Mouse (Mus musculus) embryonic fibroblast, embryonic 13.5 days (primary cell): ENCODE results near the gene Pes1. TPM values are rescaled to one million over a fixed set of nuclear protein-coding genes. Genes with fewer than 3 reads are reported as not detected.

Experiments used
- H3K27ac ChIP-seq: 2 replicates; pipeline ENCODE4 v1.5.1; 2012; ENCODE audit warnings: low read length, control low read depth, inconsistent platforms; ENCODE audit not compliant: insufficient read depth
- H3K4me1 ChIP-seq: 2 replicates; pipeline ENCODE4 v1.6.1; 2011; ENCODE audit warnings: low read length; ENCODE audit not compliant: control insufficient read depth, insufficient read depth
- H3K4me3 ChIP-seq: 2 replicates; pipeline ENCODE4 v1.5.1; 2011; ENCODE audit warnings: mild to moderate bottlenecking, control low read depth, low read length; ENCODE audit not compliant: insufficient read depth
- CTCF ChIP-seq: IDR thresholded peaks from 2 replicates; pipeline ENCODE4 v1.5.1; 2011; ENCODE audit warnings: mild to moderate bottlenecking, control low read depth, low read length, moderate library complexity, borderline replicate concordance; ENCODE audit not compliant: insufficient read depth
- POLR2A ChIP-seq: IDR thresholded peaks from 2 replicates; pipeline ENCODE4 v1.6.1; 2011; ENCODE audit warnings: low read depth, mild to moderate bottlenecking, control low read depth, low read length, moderate library complexity
- polyA plus RNA-seq: library from polyadenylated mRNA; stranded (reverse); fragments of >200 nt; gene quantifications from 2 replicates; pipeline ENCODE4 v1.2.4, GENCODE M21; 2011; ENCODE audit warnings: low read depth; ENCODE audit not compliant: missing spikeins, insufficient read length

Pes1 gene
- polyA plus RNA-seq, result 146 and 152 TPM in 2 replicates

DNA sequence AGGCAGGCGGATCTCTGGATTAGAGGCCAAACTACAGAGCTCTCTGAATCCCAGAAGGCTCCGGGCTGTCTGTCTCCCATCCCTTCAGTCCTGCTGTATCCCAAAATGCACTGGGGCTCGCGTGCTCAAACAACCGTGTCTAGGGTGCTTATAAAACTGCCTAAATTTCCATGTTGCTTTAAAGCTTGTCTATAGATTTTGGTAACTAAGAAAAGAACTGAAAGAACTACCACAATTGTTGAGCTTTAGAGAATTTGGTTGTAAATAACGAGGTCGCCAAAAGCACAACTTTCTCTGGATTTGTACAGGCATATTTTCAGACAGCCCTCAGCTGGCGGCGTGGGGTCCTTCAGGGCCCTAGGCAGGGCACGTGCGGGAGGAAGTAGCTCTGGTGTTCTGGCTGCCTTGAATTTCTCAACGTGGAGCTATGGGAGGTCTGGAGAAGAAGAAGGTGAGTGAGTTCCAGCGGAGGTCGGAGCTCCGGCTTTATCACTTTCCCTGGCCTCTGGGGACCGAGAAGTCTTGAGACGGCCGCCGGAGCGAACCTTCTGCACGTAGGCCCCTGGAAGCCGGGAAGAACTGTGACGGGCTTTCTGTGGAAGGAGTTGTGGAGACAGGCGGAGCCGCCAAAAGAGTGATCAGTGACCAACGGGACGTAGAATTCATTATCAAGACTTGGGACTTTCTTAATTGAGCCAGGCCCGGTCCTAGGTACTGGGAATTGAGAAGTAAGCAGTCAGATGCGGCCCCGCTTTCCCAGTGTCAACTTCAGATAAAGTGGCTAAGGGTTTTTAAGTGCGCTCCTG, at the start of gene Pes1:
Pes1 (plus strand) TSS at position 366 of the 806 bp plus-strand sequence.
- Histone ChIP-seq H3K4me3 (peak within 1 kb of the TSS; percentile 86), H3K27ac (no peak within 1 kb of the TSS), H3K4me1 (peaks cover 5% of the 10 kb centered on the region)
- no peak for TF ChIP-seq CTCF
- no peak; the same call in 1 of the 2 replicates for TF ChIP-seq POLR2A

DNA sequence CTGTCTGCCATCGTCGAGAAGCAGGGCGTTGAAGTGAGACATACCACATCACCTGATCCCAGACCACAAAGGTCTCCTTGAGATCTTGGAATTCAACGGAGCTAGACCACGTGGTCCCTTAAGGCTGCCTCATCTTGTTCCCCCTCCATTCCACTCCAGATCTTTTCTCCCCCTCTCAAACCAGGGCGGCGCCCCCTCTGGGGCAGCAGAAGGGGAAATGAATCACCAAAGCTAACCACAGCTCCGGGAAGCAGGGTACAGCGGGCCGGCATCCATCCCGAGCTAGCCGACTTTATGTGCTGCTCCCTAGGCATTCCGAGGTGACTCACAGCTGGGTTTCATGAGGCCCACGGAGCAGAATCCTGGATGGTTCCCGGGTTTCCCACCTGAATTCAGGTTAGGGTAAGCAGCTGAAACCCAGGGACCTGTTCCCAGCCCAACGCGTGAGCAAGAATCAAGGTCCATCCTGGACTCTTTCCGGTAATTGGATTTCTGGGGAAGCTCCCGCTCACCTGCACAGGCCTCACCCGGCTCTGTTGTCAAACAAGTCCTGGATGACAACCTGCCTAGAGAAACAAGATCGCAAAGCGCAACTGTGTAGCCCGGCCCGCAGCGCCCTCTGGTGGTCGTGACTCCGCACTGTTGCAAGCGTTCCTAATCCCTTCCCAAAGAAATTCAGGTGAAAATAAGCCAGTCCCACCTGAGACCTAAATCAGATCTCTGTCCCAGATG, 49.5 kb upstream of the Pes1 start, which contains the start of gene Slc35e4:
Slc35e4 (minus strand) TSS at position 556 of the 732 bp plus-strand sequence.
- 0 out of 2 replicates have a peak, but pooled peaks cover 8% of the 10 kb centered on the region for H3K4me1 ChIP-seq
- peak within 1 kb of the TSS; percentile 96 for H3K27ac ChIP-seq
- TF ChIP-seq CTCF (peak; percentile 87), POLR2A (peak; percentile 29; the same call in 1 of the 2 replicates)
- peak within 1 kb of the TSS; percentile 65 for H3K4me3 ChIP-seq

DNA sequence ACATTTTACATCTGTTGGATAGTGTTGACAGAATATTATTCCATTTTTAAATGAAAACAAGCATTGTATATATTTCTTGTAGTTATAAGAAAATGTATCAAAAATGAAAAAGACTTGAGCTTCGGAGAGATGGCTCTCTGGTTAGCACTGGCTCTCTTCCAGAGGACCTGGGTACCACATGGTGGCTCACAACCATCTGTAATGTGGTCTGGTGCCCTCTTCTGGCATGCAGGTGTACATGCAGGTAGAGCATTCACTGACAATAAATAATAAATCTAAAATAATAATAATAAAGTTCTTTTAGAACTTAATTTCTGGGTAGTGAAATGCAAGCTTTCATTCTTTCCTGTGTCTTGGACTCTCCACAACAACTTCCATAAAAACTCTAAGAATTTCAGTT, 45.0 kb upstream of the Pes1 start:
- no peak for TF ChIP-seq POLR2A
- peak; percentile 44; the same call in 1 of the 2 replicates for TF ChIP-seq CTCF

DNA sequence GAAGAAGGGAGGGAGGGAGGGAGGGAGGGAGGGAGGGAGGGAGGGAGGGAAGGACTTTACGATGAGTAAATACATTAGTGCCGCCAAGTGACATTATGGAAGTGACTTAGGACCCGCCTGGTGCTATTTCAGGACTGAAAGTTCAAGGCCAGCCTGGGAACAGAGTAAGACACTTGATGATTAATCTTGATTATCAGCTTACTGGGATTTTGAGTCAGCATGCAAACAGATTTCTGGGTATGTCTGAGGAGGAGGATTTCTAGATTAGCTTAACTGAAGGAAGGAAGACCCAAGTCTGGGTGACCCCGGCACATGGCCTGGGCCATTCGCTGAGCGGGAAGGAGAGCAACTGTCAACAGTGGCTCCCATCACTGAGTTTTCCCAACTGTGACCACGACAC, 43.3 kb upstream of the Pes1 start:
- H3K4me1 ChIP-seq, result 0 out of 2 replicates have a peak, but pooled peaks cover 3% of the 10 kb centered on the region
- H3K4me3 ChIP-seq, result no peak overlapping the region
- H3K27ac ChIP-seq, result no peak overlapping the region
- TF ChIP-seq CTCF, result no peak
- TF ChIP-seq POLR2A, result no peak

More for the DNA sequence above, 45.0 kb upstream of the Pes1 start:
- no peak overlapping the region for H3K27ac ChIP-seq
- no peak overlapping the region for H3K4me3 ChIP-seq
- 0 out of 2 replicates have a peak, but pooled peaks cover 3% of the 10 kb centered on the region for H3K4me1 ChIP-seq

DNA sequence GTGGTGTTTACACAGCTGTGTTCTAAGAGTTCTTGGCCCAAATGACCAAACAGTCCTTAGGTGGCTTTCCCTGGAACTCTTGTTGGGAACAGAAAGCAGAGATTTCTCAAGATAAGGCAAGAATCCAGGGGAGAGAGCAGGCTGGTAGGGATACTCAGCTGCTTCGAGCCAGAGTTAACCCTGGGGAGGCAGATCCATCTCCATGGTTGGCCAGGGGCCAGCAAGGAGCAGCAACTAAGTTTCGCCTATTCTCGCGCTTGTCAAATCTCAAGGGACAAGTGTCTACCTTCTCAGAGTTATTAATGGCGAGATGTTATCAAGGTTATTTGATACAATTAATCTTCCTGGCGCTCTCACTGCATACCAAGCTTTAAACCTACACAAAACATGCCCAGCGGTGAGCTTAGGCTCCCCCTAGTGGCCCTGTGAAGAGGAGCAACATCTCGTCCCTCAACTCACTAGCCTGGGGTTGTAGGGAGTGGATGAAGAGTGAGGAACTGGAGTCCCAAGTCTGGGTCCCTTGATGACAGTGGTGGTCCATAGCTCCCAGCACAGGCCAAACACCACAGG, 42.4 kb upstream of the Pes1 start:
- Histone ChIP-seq H3K4me1 (no peaks in the 10 kb centered on the region), H3K4me3 (no peak overlapping the region), H3K27ac (no peak overlapping the region)
- TF ChIP-seq POLR2A, result no peak
- peak; percentile 69 for TF ChIP-seq CTCF

DNA sequence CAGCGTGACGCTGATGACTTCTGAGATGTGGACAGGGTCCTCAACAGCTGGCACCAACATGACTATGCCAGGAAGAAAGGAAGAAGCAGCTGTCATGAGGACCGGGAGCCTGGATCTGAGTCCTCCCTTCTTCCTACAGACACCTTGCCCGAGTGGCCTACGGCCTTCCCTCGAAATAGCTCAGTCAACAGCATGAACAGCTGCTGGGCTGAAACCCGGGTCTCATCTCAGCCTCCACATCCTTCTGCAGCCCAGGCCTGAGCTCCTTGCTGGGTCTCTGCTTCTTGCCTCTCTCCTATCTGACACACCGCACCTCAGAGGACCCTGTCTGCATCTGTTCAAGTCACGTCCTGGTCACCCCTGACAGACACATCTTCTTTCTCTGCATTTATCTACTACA, 41.7 kb upstream of the Pes1 start:
- Histone ChIP-seq H3K4me1 (no peaks in the 10 kb centered on the region), H3K27ac (no peak overlapping the region), H3K4me3 (no peak overlapping the region)
- TF ChIP-seq CTCF (no peak), POLR2A (no peak)

DNA sequence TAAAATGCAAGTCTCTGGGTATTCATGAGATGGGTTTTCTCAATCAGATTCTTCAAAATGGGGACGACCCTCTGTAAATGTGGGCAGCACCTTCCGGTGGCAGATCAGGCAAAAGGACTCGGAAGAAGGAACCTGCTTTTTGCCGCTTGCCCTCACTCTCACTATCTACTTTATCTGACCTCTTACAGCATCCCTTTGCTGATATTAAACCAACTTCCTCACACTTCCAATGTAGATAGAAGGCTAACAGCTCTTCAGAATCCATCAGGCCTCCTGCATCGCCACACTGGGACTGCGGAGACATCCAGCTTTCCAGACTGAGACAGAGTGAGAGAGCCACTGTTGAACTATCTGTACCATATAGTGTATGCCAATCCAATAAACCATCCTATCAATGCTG, 41.0 kb upstream of the Pes1 start:
- TF ChIP-seq CTCF (no peak), POLR2A (no peak)
- Histone ChIP-seq H3K4me1 (no peaks in the 10 kb centered on the region), H3K4me3 (no peak overlapping the region), H3K27ac (no peak overlapping the region)

DNA sequence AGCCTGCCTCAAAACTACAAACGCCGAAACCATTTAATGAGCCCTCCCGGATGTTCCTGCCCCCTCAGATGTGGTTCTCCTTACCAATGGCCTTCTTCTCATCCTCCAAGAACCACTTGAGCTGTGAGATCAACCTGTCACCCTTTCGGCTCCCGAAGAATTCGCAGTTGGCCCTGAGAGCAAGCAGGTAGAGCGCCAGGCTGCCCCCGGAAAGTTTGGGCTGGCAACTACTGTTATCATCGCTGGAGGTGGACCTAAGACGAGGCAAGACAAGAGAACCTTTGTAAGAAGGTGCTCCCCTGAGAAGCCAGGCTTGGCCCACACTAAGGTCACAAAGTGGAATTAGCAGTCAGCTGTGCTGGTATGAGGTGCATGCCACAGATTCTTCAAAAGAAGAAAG, 37.9 kb upstream of the Pes1 start:
- no peak for TF ChIP-seq POLR2A
- no peak for TF ChIP-seq CTCF
- H3K4me1 ChIP-seq, result no peaks in the 10 kb centered on the region
- no peak overlapping the region for H3K4me3 ChIP-seq
- no peak overlapping the region for H3K27ac ChIP-seq

DNA sequence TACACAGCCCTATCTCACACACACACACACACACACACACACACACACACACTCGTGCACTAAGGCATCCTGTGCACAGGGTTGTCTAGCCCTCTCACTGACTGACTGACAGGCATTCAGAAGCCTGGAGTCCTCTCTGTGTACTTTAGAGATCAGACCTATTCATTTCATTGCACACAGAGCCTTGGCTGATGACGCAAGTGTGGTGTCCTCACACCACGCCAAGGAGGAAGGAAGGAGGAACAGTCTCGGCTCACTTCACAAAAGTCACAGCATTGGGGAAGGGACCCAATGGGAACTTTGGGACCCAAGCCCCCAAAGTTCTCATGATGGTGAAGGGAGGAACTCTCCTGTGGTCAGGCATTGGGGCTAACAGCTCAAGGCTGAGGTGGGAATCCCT, 33.8 kb upstream of the Pes1 start:
- no peak overlapping the region for H3K4me3 ChIP-seq
- no peak for TF ChIP-seq CTCF
- no peak for TF ChIP-seq POLR2A
- no peak overlapping the region for H3K27ac ChIP-seq
- H3K4me1 ChIP-seq, result peaks cover 2% of the 10 kb centered on the region; the same call in 1 of the 2 replicates
